Mouse (Mus musculus) midbrain, postnatal 0 days (tissue): ENCODE data around the gene Slc25a42. TPM values are rescaled to one million over a fixed set of nuclear protein-coding genes. Genes with fewer than 3 reads are reported as not detected.

Source experiments
- ATAC-seq: fragments of 200-750 bp; cut with Nextera tagmentation; 2 replicates; pipeline ENCODE4 v1.8.0; 2017; ENCODE audit warnings: moderate number of reproducible peaks, mild to moderate bottlenecking, moderate TSS enrichment, moderate library complexity; ENCODE audit not compliant: low FRiP score
- DNase-seq: peaks from one replicate; pipeline ENCODE4 v3.0.0-alpha.2; 2015; ENCODE audit warnings: low spot score
- H3K27ac ChIP-seq: fragments of 300-500 bp; sonication (generic); 2 replicates; pipeline ENCODE4 v1.5.1; 2014; ENCODE audit warnings: low read depth, mild to moderate bottlenecking, low read length, mixed read lengths
- H3K27me3 ChIP-seq: fragments of 300-500 bp; sonication (generic); 2 replicates; pipeline ENCODE4 v1.6.1; 2014; ENCODE audit warnings: low read length, control low read depth, mixed read lengths; ENCODE audit not compliant: insufficient read depth
- H3K36me3 ChIP-seq: fragments of 300-500 bp; sonication (generic); 2 replicates; pipeline ENCODE4 v1.6.1; 2014; ENCODE audit warnings: low read length, control low read depth, mixed read lengths; ENCODE audit not compliant: insufficient read depth
- H3K4me1 ChIP-seq: fragments of 300-500 bp; sonication (generic); 2 replicates; pipeline ENCODE4 v1.6.1; 2014; ENCODE audit warnings: mild to moderate bottlenecking, control low read depth, antibody characterized with exemption, low read length, mixed read lengths; ENCODE audit not compliant: insufficient read depth
- H3K4me2 ChIP-seq: fragments of 300-500 bp; sonication (generic); 2 replicates; pipeline ENCODE4 v1.6.1; 2014; ENCODE audit warnings: low read depth, mild to moderate bottlenecking, low read length, mixed read lengths; ENCODE audit not compliant: poor library complexity, severe bottlenecking
- H3K4me3 ChIP-seq: fragments of 300-500 bp; sonication (generic); 2 replicates; pipeline ENCODE4 v1.5.1; 2014; ENCODE audit warnings: low read depth, mild to moderate bottlenecking, low read length, moderate library complexity
- H3K9ac ChIP-seq: fragments of 300-500 bp; sonication (generic); replicated peaks from 2 replicates; pipeline ENCODE4 v1.6.1; 2014; ENCODE audit warnings: mild to moderate bottlenecking, low read length, moderate library complexity, mixed read lengths; ENCODE audit not compliant: poor library complexity, severe bottlenecking
- H3K9me3 ChIP-seq: fragments of 300-500 bp; sonication (generic); 2 replicates; pipeline ENCODE4 v1.6.1; 2016; ENCODE audit warnings: low read length, control low read depth
- CTCF ChIP-seq: IDR thresholded peaks from 2 replicates; pipeline ENCODE4 v1.5.1; 2016; ENCODE audit warnings: antibody characterized with exemption, mild to moderate bottlenecking
- WGBS: fragments of 180-500 bp; shearing (Covaris S2); extraction: QIAGEN DNeasy Blood & Tissue Kit; methylation state at CpG from one replicate; pipeline ENCODE4 v1.1.7; 2014; 5-methylcytosine and 5-hydroxymethylcytosine counted together
- polyA plus RNA-seq: library from polyadenylated mRNA; unstranded; fragments of >200 nt; fragmentation: Nextera tagmentation; extraction: Ambion mirVana; gene quantifications from 2 replicates; pipeline ENCODE4 v1.2.1, GENCODE M21; 2015
- total RNA-seq: library from RNA; depleted of rRNA; stranded (reverse); fragments of >200 nt; gene quantifications from 2 replicates; pipeline ENCODE4 v1.2.3, GENCODE M21; 2014

The Slc25a42 gene
- total and polyA plus RNA-seq, 2 experiments from 2014 or later, result 9.3 to 15.1 TPM

- Histone ChIP-seq H3K4me2 (no peak overlapping the region), H3K4me3 (no peak overlapping the region), H3K27me3 (no peaks in the 10 kb centered on the region), H3K36me3 (peaks cover 58% of the 10 kb centered on the region), H3K4me1 (no peaks in the 10 kb centered on the region), H3K27ac (no peak overlapping the region), H3K9me3 (no peaks in the 10 kb centered on the region), H3K9ac (no peak overlapping the region)
- no peak for ATAC-seq
- DNase-seq, result no peak
- WGBS, result 73% methylated on average over 7 of the region's 7 CpGs
- no peak for TF ChIP-seq CTCF
Observed at GRCm38 (mm10) chr8:70188707-70189106, 23.4 kb downstream of the Slc25a42 start.

- H3K27ac ChIP-seq, result no peak overlapping the region
- H3K4me1 ChIP-seq, result no peaks in the 10 kb centered on the region
- no peak for TF ChIP-seq CTCF
- H3K27me3 ChIP-seq, result no peaks in the 10 kb centered on the region
- no peak overlapping the region for H3K9ac ChIP-seq
- H3K36me3 ChIP-seq, result peaks cover 38% of the 10 kb centered on the region
- no peaks in the 10 kb centered on the region for H3K9me3 ChIP-seq
- WGBS, result 85% methylated on average over 4 of the region's 4 CpGs
- no peak overlapping the region for H3K4me3 ChIP-seq
- no peak for DNase-seq
- ATAC-seq, result no peak
- H3K4me2 ChIP-seq, result no peak overlapping the region
Observed at GRCm38 (mm10) chr8:70183194-70183593, 28.9 kb downstream of the Slc25a42 start.

GRCm38 (mm10) chr8:70181903-70182252 is 30.2 kb downstream of the Slc25a42 start:
- Histone ChIP-seq H3K4me1 (no peaks in the 10 kb centered on the region), H3K36me3 (peaks cover 26% of the 10 kb centered on the region), H3K9me3 (no peaks in the 10 kb centered on the region), H3K27ac (no peak overlapping the region), H3K9ac (no peak overlapping the region), H3K4me3 (no peak overlapping the region), H3K4me2 (no peak overlapping the region), H3K27me3 (no peaks in the 10 kb centered on the region)
- no peak for DNase-seq
- no peak for ATAC-seq
- 83% methylated on average over 2 of the region's 2 CpGs for WGBS
- TF ChIP-seq CTCF, result no peak

- ATAC-seq (no peak), DNase-seq (no peak)
- no peak for TF ChIP-seq CTCF
- Histone ChIP-seq H3K27me3 (no peaks in the 10 kb centered on the region), H3K4me3 (no peak overlapping the region), H3K36me3 (peaks cover 22% of the 10 kb centered on the region), H3K4me1 (no peaks in the 10 kb centered on the region), H3K9ac (no peak overlapping the region), H3K27ac (no peak overlapping the region), H3K9me3 (no peaks in the 10 kb centered on the region), H3K4me2 (no peak overlapping the region)
- 86% methylated on average over 16 of the region's 16 CpGs for WGBS
Observed at GRCm38 (mm10) chr8:70181212-70181902, 30.7 kb downstream of the Slc25a42 start.

GRCm38 (mm10) chr8:70179082-70179481 is 33.0 kb downstream of the Slc25a42 start:
- ATAC-seq (no peak), DNase-seq (no peak)
- Histone ChIP-seq H3K9ac (no peak overlapping the region), H3K27me3 (no peaks in the 10 kb centered on the region), H3K4me1 (no peaks in the 10 kb centered on the region), H3K27ac (no peak overlapping the region), H3K4me2 (no peak overlapping the region), H3K36me3 (peaks cover 22% of the 10 kb centered on the region), H3K9me3 (no peaks in the 10 kb centered on the region), H3K4me3 (no peak overlapping the region)
- TF ChIP-seq CTCF, result peak; percentile 61
- 96% methylated on average over 4 of the region's 4 CpGs for WGBS

- H3K4me3 ChIP-seq, result no peak overlapping the region
- H3K27me3 ChIP-seq, result no peaks in the 10 kb centered on the region
- TF ChIP-seq CTCF, result no peak
- H3K4me2 ChIP-seq, result no peak overlapping the region
- ATAC-seq (no peak), DNase-seq (no peak)
- H3K36me3 ChIP-seq, result peaks cover 20% of the 10 kb centered on the region
- 92% methylated on average over 2 of the region's 2 CpGs for WGBS
- 0 out of 2 replicates have a peak, but pooled peaks cover 2% of the 10 kb centered on the region for H3K4me1 ChIP-seq
- no peak overlapping the region for H3K9ac ChIP-seq
- no peaks in the 10 kb centered on the region for H3K9me3 ChIP-seq
- H3K27ac ChIP-seq, result no peak overlapping the region
Observed at GRCm38 (mm10) chr8:70178231-70178630, 33.9 kb downstream of the Slc25a42 start.
